Mouse (Mus musculus): Measurements from ENCODE around the gene E2f6. TPM values are rescaled to one million over a fixed set of nuclear protein-coding genes. Genes with fewer than 3 reads are reported as not detected.

The E2f6 gene
- total and polyA plus RNA-seq, 2 experiments, result 8.8 to 10.9 TPM

- TF ChIP-seq POLR2A (IDR thresholded peaks at IDR 0.05; ENCODE audit: extremely low read depth, insufficient read depth, low read length) (no peak), CTCF (IDR thresholded peaks at IDR 0.05; ENCODE audit: low read depth, low read length) (no peak)
- DNase-seq (ENCODE audit: extremely low read depth, low read depth, low spot score), result no peak
- no peaks in the 10 kb centered on the region for H3K4me1 ChIP-seq (ENCODE audit: control insufficient read depth, insufficient read depth, low read length)
- H3K4me3 ChIP-seq (ENCODE audit: insufficient read depth, low read depth, low read length), result no peak overlapping the region
- no peaks in the 10 kb centered on the region for H3K79me2 ChIP-seq (ENCODE audit: control insufficient read depth, insufficient read depth, low read length)
- peaks cover 1% of the 10 kb centered on the region; the same call in 1 of the 2 replicates for H3K36me3 ChIP-seq (ENCODE audit: control insufficient read depth, insufficient read depth, low read length)
- 69% methylated on average over 4 of the region's 4 CpGs for WGBS
- H3K27me3 ChIP-seq (ENCODE audit: control insufficient read depth, insufficient read depth, low read length), result no peaks in the 10 kb centered on the region
- no peak overlapping the region for H3K9ac ChIP-seq (ENCODE audit: low read depth, low read length)
- H3K27ac ChIP-seq (replicated peaks; ENCODE audit: insufficient read depth, low read depth, low read length), result no peak overlapping the region
These were observed 20.3 kb downstream of the E2f6 start for GRCm38 (mm10) chr12:16831071-16831470.

GRCm38 (mm10) chr12:16834701-16835100, 23.9 kb downstream of the E2f6 start:
- TF ChIP-seq POLR2A (IDR thresholded peaks at IDR 0.05; ENCODE audit: extremely low read depth, insufficient read depth, low read length) (no peak), CTCF (IDR thresholded peaks at IDR 0.05; ENCODE audit: low read depth, low read length) (no peak)
- no peak overlapping the region for H3K4me3 ChIP-seq (ENCODE audit: insufficient read depth, low read depth, low read length)
- H3K36me3 ChIP-seq (ENCODE audit: control insufficient read depth, insufficient read depth, low read length), result no peaks in the 10 kb centered on the region
- H3K27me3 ChIP-seq (ENCODE audit: control insufficient read depth, insufficient read depth, low read length), result no peaks in the 10 kb centered on the region
- no peak overlapping the region for H3K27ac ChIP-seq (replicated peaks; ENCODE audit: insufficient read depth, low read depth, low read length)
- 83% methylated on average over 11 of the region's 11 CpGs for WGBS
- H3K9ac ChIP-seq (ENCODE audit: low read depth, low read length), result no peak overlapping the region
- DNase-seq (ENCODE audit: extremely low read depth, low read depth, low spot score), result no peak
- no peaks in the 10 kb centered on the region for H3K4me1 ChIP-seq (ENCODE audit: control insufficient read depth, insufficient read depth, low read length)
- H3K79me2 ChIP-seq (ENCODE audit: control insufficient read depth, insufficient read depth, low read length), result no peaks in the 10 kb centered on the region

GRCm38 (mm10) chr12:16836188-16836587, 25.4 kb downstream of the E2f6 start:
- DNase-seq (ENCODE audit: extremely low read depth, low read depth, low spot score), result peak; percentile 16
- peaks cover 3% of the 10 kb centered on the region; the same call in 1 of the 2 replicates for H3K4me1 ChIP-seq (ENCODE audit: control insufficient read depth, insufficient read depth, low read length)
- no peak overlapping the region for H3K4me3 ChIP-seq (ENCODE audit: insufficient read depth, low read depth, low read length)
- no peaks in the 10 kb centered on the region for H3K79me2 ChIP-seq (ENCODE audit: control insufficient read depth, insufficient read depth, low read length)
- no peak overlapping the region for H3K27ac ChIP-seq (replicated peaks; ENCODE audit: insufficient read depth, low read depth, low read length)
- WGBS, result 79% methylated on average over 9 of the region's 9 CpGs
- no peak overlapping the region for H3K9ac ChIP-seq (ENCODE audit: low read depth, low read length)
- H3K27me3 ChIP-seq (ENCODE audit: control insufficient read depth, insufficient read depth, low read length), result no peaks in the 10 kb centered on the region
- TF ChIP-seq CTCF (IDR thresholded peaks at IDR 0.05; ENCODE audit: low read depth, low read length) (0 out of 2 replicates have a peak, but pooled peaks have one; percentile 9), POLR2A (IDR thresholded peaks at IDR 0.05; ENCODE audit: extremely low read depth, insufficient read depth, low read length) (no peak)
- no peaks in the 10 kb centered on the region for H3K36me3 ChIP-seq (ENCODE audit: control insufficient read depth, insufficient read depth, low read length)

DNA sequence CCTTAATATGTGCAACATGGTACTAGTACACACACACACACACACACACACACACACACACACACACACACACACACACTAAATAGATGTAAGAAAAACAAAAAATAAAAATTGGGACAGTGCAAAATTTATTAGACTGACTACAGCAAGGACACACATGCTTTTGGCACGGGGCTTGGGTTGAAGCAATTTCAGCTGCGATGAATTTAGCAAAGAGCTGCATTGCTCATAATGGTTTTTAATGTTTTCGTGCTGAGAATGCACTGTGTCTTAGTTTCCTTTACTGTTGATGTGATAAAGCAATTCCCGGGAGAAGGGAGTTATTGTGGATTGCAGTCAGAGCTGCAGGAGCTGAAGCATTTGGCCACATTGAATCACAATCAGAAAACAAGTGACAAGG, 27.0 kb downstream of the E2f6 start:
- Histone ChIP-seq H3K9ac (ENCODE audit: low read depth, low read length) (no peak overlapping the region), H3K4me3 (ENCODE audit: insufficient read depth, low read depth, low read length) (no peak overlapping the region), H3K36me3 (ENCODE audit: control insufficient read depth, insufficient read depth, low read length) (no peaks in the 10 kb centered on the region), H3K79me2 (ENCODE audit: control insufficient read depth, insufficient read depth, low read length) (no peaks in the 10 kb centered on the region), H3K27me3 (ENCODE audit: control insufficient read depth, insufficient read depth, low read length) (no peaks in the 10 kb centered on the region), H3K27ac (replicated peaks; ENCODE audit: insufficient read depth, low read depth, low read length) (no peak overlapping the region), H3K4me1 (ENCODE audit: control insufficient read depth, insufficient read depth, low read length) (peaks cover 6% of the 10 kb centered on the region; the same call in 1 of the 2 replicates)
- WGBS, result 92% methylated on average over 4 of the region's 4 CpGs
- DNase-seq (ENCODE audit: extremely low read depth, low read depth, low spot score), result no peak
- TF ChIP-seq CTCF (IDR thresholded peaks at IDR 0.05; ENCODE audit: low read depth, low read length), result no peak
- no peak for TF ChIP-seq POLR2A (IDR thresholded peaks at IDR 0.05; ENCODE audit: extremely low read depth, insufficient read depth, low read length)

GRCm38 (mm10) chr12:16840842-16841782, 30.3 kb downstream of the E2f6 start:
- peaks cover 6% of the 10 kb centered on the region; the same call in 1 of the 2 replicates for H3K4me1 ChIP-seq (ENCODE audit: control insufficient read depth, insufficient read depth, low read length)
- H3K27me3 ChIP-seq (ENCODE audit: control insufficient read depth, insufficient read depth, low read length), result no peaks in the 10 kb centered on the region
- H3K36me3 ChIP-seq (ENCODE audit: control insufficient read depth, insufficient read depth, low read length), result no peaks in the 10 kb centered on the region
- DNase-seq (ENCODE audit: extremely low read depth, low read depth, low spot score), result peak; percentile 86
- no peak overlapping the region for H3K9ac ChIP-seq (ENCODE audit: low read depth, low read length)
- H3K79me2 ChIP-seq (ENCODE audit: control insufficient read depth, insufficient read depth, low read length), result no peaks in the 10 kb centered on the region
- 25% methylated on average over 8 of the region's 8 CpGs for WGBS
- no peak overlapping the region for H3K4me3 ChIP-seq (ENCODE audit: insufficient read depth, low read depth, low read length)
- H3K27ac ChIP-seq (replicated peaks; ENCODE audit: insufficient read depth, low read depth, low read length), result peak overlapping the region; percentile 27; the same call in 1 of the 2 replicates
- TF ChIP-seq POLR2A (IDR thresholded peaks at IDR 0.05; ENCODE audit: extremely low read depth, insufficient read depth, low read length) (no peak), CTCF (IDR thresholded peaks at IDR 0.05; ENCODE audit: low read depth, low read length) (no peak)
